Mouse (Mus musculus) neutrophil, adult 59 days (primary cell): ENCODE measurements around the gene Rab24. TPM values are rescaled to one million over a fixed set of nuclear protein-coding genes. Genes with fewer than 3 reads are reported as not detected.

Experiments
- total RNA-seq, 2 experiments: library from RNA; stranded (reverse); gene quantifications; 1 replicate in 1 of 2; 2 replicates in 1 of 2; pipeline ENCODE4 v1.2.4; 2023

The Rab24 gene
- 10 to 100 TPM; 73.9 to 75.8 TPM for total RNA-seq

GRCm38 (mm10) chr13:55321434-55322129 lies at the start of gene Rab24:
Rab24 (minus strand) TSS chr13:55321946.

GRCm38 (mm10) chr13:55369531-55370114 lies 47.9 kb upstream of the Rab24 start, which contains the start of gene Rgs14:
Rgs14 (plus strand) TSS chr13:55369732.

DNA sequence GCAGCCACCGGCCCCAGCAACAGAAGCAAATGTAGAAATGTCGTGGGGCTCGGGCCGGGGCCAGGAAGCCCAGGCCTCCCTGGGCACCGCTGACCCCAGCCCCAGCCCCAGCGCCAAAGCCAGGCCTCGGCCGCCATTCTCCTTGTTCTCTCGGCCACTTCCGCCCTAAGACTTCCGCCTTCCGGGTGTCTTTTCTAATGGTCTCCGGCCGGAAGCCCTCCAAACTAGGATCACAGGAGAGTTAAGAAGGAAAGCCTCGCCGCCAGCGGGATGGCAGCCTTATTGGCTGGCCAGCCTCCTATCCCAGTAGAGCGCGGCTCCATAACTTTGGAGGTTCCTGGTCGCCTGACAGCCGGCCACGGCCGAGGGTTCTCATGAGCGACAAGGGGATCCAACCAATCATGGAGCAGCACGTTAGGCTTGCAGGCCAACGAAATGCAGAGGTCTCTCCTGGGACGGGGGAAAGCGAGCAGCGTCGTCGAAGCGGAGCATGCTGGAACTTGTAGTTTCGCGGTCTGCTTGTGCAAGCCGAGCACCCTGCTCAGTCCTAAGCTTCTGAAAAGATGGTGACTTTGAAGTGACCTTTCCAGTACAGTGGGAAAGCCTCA lies 40.8 kb upstream of the Rab24 start, which contains the start of gene Lman2:
Lman2 (minus strand) TSS at position 331 of the 608 bp plus-strand sequence.

GRCm38 (mm10) chr13:55329683-55330566 lies 8.2 kb upstream of the Rab24 start, which contains the start of gene Mxd3:
Mxd3 (minus strand) TSS chr13:55329823.

DNA sequence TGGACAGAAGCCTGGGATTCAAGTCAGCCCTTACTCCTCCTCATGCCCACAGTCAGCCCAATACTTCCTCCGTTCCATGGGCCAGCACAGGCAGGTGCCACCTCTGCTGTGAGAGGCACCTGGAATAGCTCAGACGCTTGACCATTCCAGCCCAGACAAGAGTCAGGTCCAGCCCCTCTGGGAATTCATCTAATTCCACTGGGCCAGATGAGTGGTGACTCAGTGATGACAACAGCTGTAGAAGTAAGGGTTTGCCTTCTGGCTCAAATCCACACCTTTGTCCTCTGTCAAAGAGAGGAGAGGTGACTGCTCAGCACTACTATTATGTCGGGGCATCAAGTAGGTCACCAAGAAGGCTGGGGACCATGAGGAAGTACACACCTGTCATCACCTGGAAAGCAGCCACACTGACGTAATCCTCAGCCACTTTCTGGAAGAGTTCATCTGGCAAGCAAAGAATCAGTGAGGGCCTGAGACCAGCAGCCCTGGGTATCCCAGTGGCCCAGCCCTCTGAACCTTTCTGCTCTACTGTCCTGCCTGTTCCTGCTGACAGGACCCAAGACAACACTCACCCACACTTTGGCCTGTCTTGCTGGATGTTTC lies 1.7 kb downstream of the Rab24 start, which contains the start of gene Prelid1:
Prelid1 (plus strand) TSS at position 570 of the 603 bp plus-strand sequence.

Other genes with a start within 250 kb of the Rab24 start
- 10 to 100 TPM; 36.0 to 41.3 TPM for gene Uimc1, start 221.6 kb downstream of the Rab24 start, total RNA-seq
- gene Zfp346, start 216.6 kb downstream of the Rab24 start, total RNA-seq, result 1 to 10 TPM; 9.1 to 9.8 TPM
- not detected for gene Gm17617, start 188.4 kb downstream of the Rab24 start, total RNA-seq
- gene Fgfr4, start 169.3 kb downstream of the Rab24 start, total RNA-seq, result not detected
- gene Nsd1, start 112.2 kb downstream of the Rab24 start, total RNA-seq, result 100 to 1,000 TPM in 1 of 2 experiments, 10 to 100 TPM in 1; 99.7 to 103 TPM
- 100 to 1,000 TPM; 196 to 208 TPM for gene Prelid1, start 1.4 kb downstream of the Rab24 start, total RNA-seq
- 10 to 100 TPM; 15.2 to 16.0 TPM for gene Mxd3, start 7.9 kb upstream of the Rab24 start, total RNA-seq
- gene Lman2, start 40.8 kb upstream of the Rab24 start, total RNA-seq, result 10 to 100 TPM; 77.1 to 89.8 TPM
- gene Rgs14, start 47.8 kb upstream of the Rab24 start, total RNA-seq, result 100 to 1,000 TPM; 106 to 113 TPM
- not detected for gene Slc34a1, start 76.2 kb upstream of the Rab24 start, total RNA-seq
- gene Pfn3, start 93.3 kb upstream of the Rab24 start, total RNA-seq, result not detected
- gene F12, start 104.8 kb upstream of the Rab24 start, total RNA-seq, result 1 to 10 TPM; 2.2 TPM
- 100 to 1,000 TPM; 211 to 221 TPM for gene Grk6, start 123.1 kb upstream of the Rab24 start, total RNA-seq
- 10 to 100 TPM in 1 of 2 experiments, 1 to 10 TPM in 1; 8.3 to 10.5 TPM for gene Prr7, start 142.3 kb upstream of the Rab24 start, total RNA-seq
- gene Dbn1, start 166.2 kb upstream of the Rab24 start, total RNA-seq, result under 1 TPM; 0.20 to 0.47 TPM
- 100 to 1,000 TPM; 107 to 126 TPM for gene Pdlim7, start 191.7 kb upstream of the Rab24 start, total RNA-seq
- gene Dok3, start 207.3 kb upstream of the Rab24 start, total RNA-seq, result 100 to 1,000 TPM; 326 to 337 TPM
- gene Ddx41, start 214.7 kb upstream of the Rab24 start, total RNA-seq, result 10 to 100 TPM; 36.1 to 39.6 TPM
- 10 to 100 TPM; 84.2 to 84.9 TPM for gene Fam193b, start 249.2 kb upstream of the Rab24 start, total RNA-seq